Mouse (Mus musculus) inflammation-experienced regulatory T-cells (primary cell): ENCODE measurements around the gene Oscar. TPM values are rescaled to one million over a fixed set of nuclear protein-coding genes. Genes with fewer than 3 reads are reported as not detected.

Experiments
- polyA plus RNA-seq, 2 experiments: library from polyadenylated mRNA; unstranded; fragments of 100-300 nt; shearing (Covaris generic); gene quantifications; one replicate each; pipeline ENCODE4 v1.2.1; 2017

Oscar gene
- polyA plus RNA-seq = under 1 TPM in 1 of 2 experiments, not detected in 1; 0.72 TPM

DNA sequence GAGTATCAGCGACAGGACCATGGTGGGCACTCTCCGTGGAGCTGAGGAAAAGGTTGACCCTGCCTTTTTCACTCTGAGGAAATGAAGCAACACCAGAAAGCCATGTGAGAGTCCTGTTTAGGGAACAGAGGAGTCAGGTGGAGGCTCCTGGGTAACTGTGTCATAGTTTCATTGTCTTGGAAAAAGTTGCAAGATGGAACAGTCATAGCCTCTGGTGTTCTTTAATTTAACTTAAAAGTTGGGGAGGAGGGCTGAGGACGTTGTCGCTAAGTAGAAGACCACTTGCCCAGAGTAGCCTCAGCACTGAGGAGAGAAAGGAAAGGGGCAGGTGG is at the start of gene Oscar:
Gene Oscar (minus strand): TSS at position 101 of the 332 bp plus-strand sequence.

DNA sequence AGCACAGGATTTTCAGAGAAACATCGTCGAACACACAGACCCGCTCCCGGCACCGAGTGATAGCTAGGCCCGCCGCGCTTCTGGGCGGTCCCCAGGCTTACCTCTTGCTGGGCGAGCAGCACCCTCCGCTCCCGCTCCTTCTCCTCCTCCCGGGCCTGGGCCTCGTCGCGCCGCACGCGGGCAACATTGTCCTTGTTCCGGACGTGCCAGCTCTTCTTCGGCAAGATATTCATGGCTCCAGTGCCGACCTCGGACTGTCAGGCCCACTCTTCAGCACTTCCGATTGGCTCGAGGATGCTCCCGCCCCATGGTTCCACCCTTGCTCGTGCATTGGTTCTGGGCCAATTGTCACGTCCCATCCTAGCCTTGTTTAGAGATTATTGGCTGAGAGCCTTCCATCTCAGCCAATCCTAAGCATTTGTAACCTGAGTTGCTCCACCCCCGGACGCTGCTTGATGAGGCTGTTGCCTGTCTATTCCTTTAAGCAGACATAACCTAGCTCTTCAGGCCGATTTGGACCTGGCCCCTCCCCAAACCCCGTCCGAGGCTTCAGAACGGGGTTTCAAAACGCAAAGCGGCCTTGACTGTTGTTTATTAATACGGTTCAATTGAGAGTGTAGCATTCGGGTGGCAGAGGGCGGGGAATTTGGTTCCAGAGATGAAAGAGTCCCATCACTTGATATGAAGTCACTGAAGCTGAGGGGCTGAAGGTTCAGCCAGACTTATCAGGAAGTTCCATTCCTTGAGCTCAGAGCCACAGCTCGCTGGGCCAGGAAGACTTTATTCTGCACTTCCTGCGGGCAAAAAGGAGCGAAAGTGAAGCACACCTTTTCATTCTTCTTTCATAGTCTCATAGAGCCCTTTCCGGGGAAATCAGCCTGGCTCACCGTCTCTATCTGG is 49.5 kb upstream of the Oscar start, which contains the start of gene Leng1:
Gene Leng1 (minus strand): TSS at position 626 of the 900 bp plus-strand sequence.

DNA sequence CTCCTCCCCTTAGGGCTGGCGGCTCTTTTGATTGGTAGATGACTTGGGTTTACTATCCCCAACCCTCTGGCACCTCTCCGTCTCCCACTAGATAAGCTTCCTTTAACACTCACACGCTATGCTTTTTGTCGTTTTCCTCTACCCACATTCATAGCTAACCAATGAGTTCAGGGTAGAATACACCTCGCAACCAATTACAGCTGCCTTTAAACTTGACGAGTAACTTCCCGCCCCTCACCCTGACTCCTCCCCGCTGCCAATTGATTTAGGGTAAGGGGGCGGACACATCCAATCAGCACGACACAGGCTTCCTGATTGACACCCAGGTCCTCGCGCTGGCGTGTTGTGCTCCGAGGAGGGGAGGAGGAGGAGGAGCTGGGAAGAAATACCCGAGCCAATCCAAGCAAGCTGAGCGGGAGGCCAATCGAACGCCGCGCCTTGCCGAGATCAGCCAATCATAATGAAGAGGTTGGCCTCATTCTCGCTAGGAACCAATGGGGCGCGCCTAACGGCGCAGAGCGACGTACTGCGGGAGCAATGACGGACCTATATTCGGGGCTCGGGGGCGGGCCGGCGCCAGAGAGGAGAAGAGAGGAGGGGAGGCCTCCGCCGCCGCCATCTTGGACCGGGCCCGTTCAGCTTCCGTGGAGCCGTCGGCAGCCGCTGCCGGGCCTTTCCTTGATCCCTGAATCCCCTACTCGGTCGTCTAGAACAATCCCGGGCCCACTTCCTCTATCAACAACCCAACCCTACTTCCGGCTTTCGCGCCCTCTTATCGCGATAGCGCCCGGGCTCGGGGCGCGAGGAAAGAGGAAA is 28.9 kb upstream of the Oscar start, which contains the start of gene Cnot3:
Gene Cnot3 (plus strand): TSS at position 597 of the 816 bp plus-strand sequence.

GRCm38 (mm10) chr7:3629543-3630477 is 13.9 kb upstream of the Oscar start, which contains the start of the genes Tfpt and Prpf31:
Gene Tfpt (minus strand): TSS chr7:3629929.
Gene Prpf31 (plus strand): TSS chr7:3629985.

GRCm38 (mm10) chr7:3617242-3617995 is 1.5 kb upstream of the Oscar start, which contains the start of gene Ndufa3:
Gene Ndufa3 (plus strand): TSS chr7:3617373.

Other genes starting within 250 kb of the Oscar start
- gene Cacng8, start 225.5 kb downstream of the Oscar start, polyA plus RNA-seq = under 1 TPM in 1 of 2 experiments, not detected in 1; 0.22 TPM
- under 1 TPM in 1 of 2 experiments, not detected in 1; 0.38 TPM for gene Cacng6, start 192.0 kb downstream of the Oscar start, polyA plus RNA-seq
- gene Tarm1, start 113.5 kb downstream of the Oscar start, polyA plus RNA-seq = 1 to 10 TPM in 1 of 2 experiments, under 1 TPM in 1; 0.13 to 1.5 TPM
- 100 to 1,000 TPM; 427 to 462 TPM for gene Ndufa3, start 1.2 kb upstream of the Oscar start, polyA plus RNA-seq
- 10 to 100 TPM; 43.8 to 60.9 TPM for gene Tfpt, start 13.8 kb upstream of the Oscar start, polyA plus RNA-seq
- gene Prpf31, start 13.8 kb upstream of the Oscar start, polyA plus RNA-seq = 10 to 100 TPM; 76.7 to 83.1 TPM
- 100 to 1,000 TPM; 101 to 115 TPM for gene Cnot3, start 29.1 kb upstream of the Oscar start, polyA plus RNA-seq
- gene Leng1, start 49.7 kb upstream of the Oscar start, polyA plus RNA-seq = 10 to 100 TPM; 19.8 to 38.5 TPM
- 1 to 10 TPM; 5.4 to 5.6 TPM for gene Tmc4, start 61.4 kb upstream of the Oscar start, polyA plus RNA-seq
- 10 to 100 TPM; 29.2 to 41.8 TPM for gene Tsen34, start 76.7 kb upstream of the Oscar start, polyA plus RNA-seq
- gene Mboat7, start 77.4 kb upstream of the Oscar start, polyA plus RNA-seq = 10 to 100 TPM; 66.0 to 73.7 TPM
- gene Rps9, start 87.8 kb upstream of the Oscar start, polyA plus RNA-seq = 1,000 to 10,000 TPM; 1,569 to 1,712 TPM
- gene Pirb, start 104.2 kb upstream of the Oscar start, polyA plus RNA-seq = 1 to 10 TPM in 1 of 2 experiments, under 1 TPM in 1; 0.65 to 4.7 TPM
- under 1 TPM; 0.22 to 0.98 TPM for gene Gm15448, start 209.5 kb upstream of the Oscar start, polyA plus RNA-seq
- 1 to 10 TPM in 1 of 2 experiments, under 1 TPM in 1; 0.16 to 1.8 TPM for gene Pira2, start 228.9 kb upstream of the Oscar start, polyA plus RNA-seq